Mouse (Mus musculus): ENCODE data around the gene Olfr1417. TPM values are rescaled to one million over a fixed set of nuclear protein-coding genes. Genes with fewer than 3 reads are reported as not detected.

Gene Olfr1417
- polyA plus RNA-seq (2017; shearing (Covaris generic)) = not detected

GRCm38 (mm10) chr19:11839119-11839518 is at the start of gene Olfr1417:
Gene Olfr1417, minus strand, starts transcription at chr19:11839219.

GRCm38 (mm10) chr19:11886265-11886664 is 47.2 kb upstream of the Olfr1417 start, which contains the start of gene Olfr1420:
Gene Olfr1420, plus strand, starts transcription at chr19:11886565.

GRCm38 (mm10) chr19:11875006-11875405 is 36.0 kb upstream of the Olfr1417 start, which contains the start of gene Olfr1419:
Gene Olfr1419, minus strand, starts transcription at chr19:11875106.

GRCm38 (mm10) chr19:11860966-11861365 is 21.9 kb upstream of the Olfr1417 start, which contains the start of gene Olfr1418:
Gene Olfr1418, minus strand, starts transcription at chr19:11861066.

GRCm38 (mm10) chr19:11819143-11819700 is 19.8 kb downstream of the Olfr1417 start, which contains the start of gene Stx3:
Gene Stx3, minus strand, starts transcription at chr19:11819403.

Other genes starting within 250 kb of the Olfr1417 start
- gene Ms4a6d, start 234.4 kb downstream of the Olfr1417 start, polyA plus RNA-seq (2017; shearing (Covaris generic)) = 16.2 TPM
- gene Ms4a2, start 215.5 kb downstream of the Olfr1417 start, polyA plus RNA-seq (2017; shearing (Covaris generic)) = not detected
- not detected for gene Ms4a3, start 198.4 kb downstream of the Olfr1417 start, polyA plus RNA-seq (2017; shearing (Covaris generic))
- not detected for gene Oosp2, start 178.7 kb downstream of the Olfr1417 start, polyA plus RNA-seq (2017; shearing (Covaris generic))
- not detected for gene Oosp1, start 148.1 kb downstream of the Olfr1417 start, polyA plus RNA-seq (2017; shearing (Covaris generic))
- gene Oosp3, start 142.2 kb downstream of the Olfr1417 start, polyA plus RNA-seq (2017; shearing (Covaris generic)) = 0.64 TPM
- not detected for gene Gif, start 91.7 kb downstream of the Olfr1417 start, polyA plus RNA-seq (2017; shearing (Covaris generic))
- 34.4 TPM for gene Mrpl16, start 68.8 kb downstream of the Olfr1417 start, polyA plus RNA-seq (2017; shearing (Covaris generic))
- gene Stx3, start 19.8 kb downstream of the Olfr1417 start, polyA plus RNA-seq (2017; shearing (Covaris generic)) = 1.6 TPM
- gene Olfr1418, start 21.8 kb upstream of the Olfr1417 start, polyA plus RNA-seq (2017; shearing (Covaris generic)) = not detected
- gene Olfr1419, start 35.9 kb upstream of the Olfr1417 start, polyA plus RNA-seq (2017; shearing (Covaris generic)) = not detected
- gene Olfr1420, start 47.3 kb upstream of the Olfr1417 start, polyA plus RNA-seq (2017; shearing (Covaris generic)) = not detected
- 29.6 TPM for gene Patl1, start 73.2 kb upstream of the Olfr1417 start, polyA plus RNA-seq (2017; shearing (Covaris generic))
- 47.6 TPM for gene Osbp, start 126.7 kb upstream of the Olfr1417 start, polyA plus RNA-seq (2017; shearing (Covaris generic))
- 0.09 TPM for gene Olfr1423, start 202.1 kb upstream of the Olfr1417 start, polyA plus RNA-seq (2017; shearing (Covaris generic))
- 0.21 TPM for gene Olfr1424, start 223.5 kb upstream of the Olfr1417 start, polyA plus RNA-seq (2017; shearing (Covaris generic))
- not detected for gene Olfr1425, start 238.5 kb upstream of the Olfr1417 start, polyA plus RNA-seq (2017; shearing (Covaris generic))